Mouse (Mus musculus) lung, postnatal 0 days (tissue): ENCODE data around the gene Ppy.

ENCODE experiments used
- CTCF ChIP-seq: IDR thresholded peaks from 2 replicates; pipeline ENCODE4 v1.5.1; 2016; ENCODE audit warnings: antibody characterized with exemption, mild to moderate bottlenecking
- EP300 ChIP-seq: IDR thresholded peaks from 2 replicates; pipeline ENCODE4 v1.6.1; 2016; ENCODE audit warnings: antibody characterized with exemption, mild to moderate bottlenecking, control low read depth

DNA sequence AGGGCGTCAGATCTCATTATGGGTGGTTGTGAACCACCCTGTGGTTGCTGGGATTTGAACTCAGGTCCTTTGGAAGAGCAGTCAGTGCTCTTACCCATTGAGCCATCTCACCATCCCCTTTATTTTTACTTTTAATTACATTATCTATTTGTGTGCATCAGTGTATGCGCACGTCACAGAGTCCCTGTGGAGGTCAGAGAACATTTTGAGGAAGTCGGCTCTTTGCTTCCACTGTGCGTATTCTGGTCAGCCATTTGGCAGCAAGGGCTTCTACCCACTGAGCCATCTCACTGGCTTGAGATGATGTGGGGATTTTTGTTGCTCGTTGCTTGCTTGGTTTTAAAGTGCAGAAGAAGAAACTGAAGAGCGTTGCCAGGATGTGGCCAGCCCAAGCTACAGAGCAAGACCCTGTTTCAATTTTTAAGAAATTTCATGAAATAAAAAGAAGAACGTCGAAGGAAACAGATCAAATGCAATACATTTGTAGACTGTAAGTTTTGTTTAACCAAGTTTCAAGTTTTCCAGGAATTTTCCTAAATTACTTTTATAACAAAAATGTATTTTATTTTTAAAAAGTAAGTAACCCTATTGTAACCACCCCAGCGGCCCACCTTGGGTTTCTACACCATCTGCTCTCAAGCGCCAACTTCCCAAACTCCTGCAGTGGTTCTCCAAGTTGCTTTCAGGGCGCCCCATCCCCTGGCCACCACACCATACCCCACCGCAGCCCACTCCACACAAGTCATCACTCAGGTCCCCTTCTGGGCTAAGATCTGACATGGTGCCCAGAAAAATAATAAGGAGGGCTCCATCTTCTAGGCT lies 36.7 kb upstream of the Ppy start:
- TF ChIP-seq CTCF: no peak
- TF ChIP-seq EP300: no peak
